Mouse (Mus musculus): ENCODE measurements around the gene Pithd1. TPM values are rescaled to one million over a fixed set of nuclear protein-coding genes. Genes with fewer than 3 reads are reported as not detected.
A peak's percentile ranks its signal among the peaks of the same experiment; 100 is the strongest.

The Pithd1 gene
- polyA plus RNA-seq, 1 experiment from 2014 or later: 51.9 TPM

- Histone ChIP-seq H3K4me2 (no peak overlapping the region), H3K9me3 (replicated peaks; ENCODE audit: control insufficient read depth, low read length) (no peaks in the 10 kb centered on the region), H3K4me3 (ENCODE audit: low read depth, low read length) (no peak overlapping the region), H3K27ac (ENCODE audit: low read depth, low read length) (no peak overlapping the region), H3K36me3 (ENCODE audit: control insufficient read depth, insufficient read depth, low read length) (peaks cover 43% of the 10 kb centered on the region), H3K4me1 (ENCODE audit: control insufficient read depth, insufficient read depth, low read length) (no peaks in the 10 kb centered on the region), H3K9ac (ENCODE audit: low read depth, low read length) (no peak overlapping the region), H3K27me3 (ENCODE audit: control insufficient read depth, insufficient read depth, low read length) (no peaks in the 10 kb centered on the region)
- ATAC-seq (replicated peaks; ENCODE audit: insufficient number of reproducible peaks, low FRiP score, low TSS enrichment): no peak
- WGBS (ENCODE audit: insufficient replicate concordance): 88% methylated on average over 5 of the region's 5 CpGs
Observed at GRCm38 (mm10) chr4:136004107-136004675, 17.1 kb upstream of the Pithd1 start.

- H3K9me3 ChIP-seq (replicated peaks; ENCODE audit: control insufficient read depth, low read length): no peaks in the 10 kb centered on the region; the same call in 1 of the 2 replicates
- H3K4me1 ChIP-seq (ENCODE audit: control insufficient read depth, insufficient read depth, low read length): no peaks in the 10 kb centered on the region
- H3K4me3 ChIP-seq (ENCODE audit: low read depth, low read length): no peak overlapping the region
- 81% methylated on average over 4 of the region's 4 CpGs for WGBS (ENCODE audit: insufficient replicate concordance)
- no peak overlapping the region for H3K4me2 ChIP-seq
- no peak for ATAC-seq (replicated peaks; ENCODE audit: insufficient number of reproducible peaks, low FRiP score, low TSS enrichment)
- H3K9ac ChIP-seq (ENCODE audit: low read depth, low read length): no peak overlapping the region
- no peaks in the 10 kb centered on the region for H3K36me3 ChIP-seq (ENCODE audit: control insufficient read depth, insufficient read depth, low read length)
- no peak overlapping the region for H3K27ac ChIP-seq (ENCODE audit: low read depth, low read length)
- H3K27me3 ChIP-seq (ENCODE audit: control insufficient read depth, insufficient read depth, low read length): no peaks in the 10 kb centered on the region
Observed at GRCm38 (mm10) chr4:135995118-135995517, 8.1 kb upstream of the Pithd1 start.

DNA sequence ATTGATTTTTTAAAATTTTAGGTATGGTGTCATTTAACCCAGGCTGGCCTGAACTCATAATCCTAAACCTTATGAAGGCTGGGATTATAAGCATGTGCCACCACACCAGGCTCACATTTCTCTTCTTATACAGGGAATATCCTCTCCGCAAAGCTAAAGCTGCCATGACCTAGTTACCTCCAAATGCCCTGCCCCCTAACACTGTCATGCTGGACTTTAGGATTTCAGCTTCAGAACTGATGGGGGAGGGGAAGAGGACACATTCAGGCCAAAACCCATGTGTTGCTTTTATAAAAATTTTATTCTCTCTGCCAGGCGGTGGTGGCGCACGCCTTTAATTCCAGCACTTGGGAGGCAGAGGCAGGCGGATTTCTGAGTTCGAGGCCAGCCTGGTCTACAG lies 6.9 kb upstream of the Pithd1 start:
- H3K4me1 ChIP-seq (ENCODE audit: control insufficient read depth, insufficient read depth, low read length): no peaks in the 10 kb centered on the region
- no peak for ATAC-seq (replicated peaks; ENCODE audit: insufficient number of reproducible peaks, low FRiP score, low TSS enrichment)
- no peaks in the 10 kb centered on the region for H3K36me3 ChIP-seq (ENCODE audit: control insufficient read depth, insufficient read depth, low read length)
- no peak overlapping the region for H3K27ac ChIP-seq (ENCODE audit: low read depth, low read length)
- no peak overlapping the region for H3K9ac ChIP-seq (ENCODE audit: low read depth, low read length)
- 90% methylated on average over 6 of the region's 6 CpGs for WGBS (ENCODE audit: insufficient replicate concordance)
- H3K4me3 ChIP-seq (ENCODE audit: low read depth, low read length): no peak overlapping the region
- H3K27me3 ChIP-seq (ENCODE audit: control insufficient read depth, insufficient read depth, low read length): no peaks in the 10 kb centered on the region
- H3K9me3 ChIP-seq (replicated peaks; ENCODE audit: control insufficient read depth, low read length): no peaks in the 10 kb centered on the region; the same call in 1 of the 2 replicates
- no peak overlapping the region for H3K4me2 ChIP-seq

DNA sequence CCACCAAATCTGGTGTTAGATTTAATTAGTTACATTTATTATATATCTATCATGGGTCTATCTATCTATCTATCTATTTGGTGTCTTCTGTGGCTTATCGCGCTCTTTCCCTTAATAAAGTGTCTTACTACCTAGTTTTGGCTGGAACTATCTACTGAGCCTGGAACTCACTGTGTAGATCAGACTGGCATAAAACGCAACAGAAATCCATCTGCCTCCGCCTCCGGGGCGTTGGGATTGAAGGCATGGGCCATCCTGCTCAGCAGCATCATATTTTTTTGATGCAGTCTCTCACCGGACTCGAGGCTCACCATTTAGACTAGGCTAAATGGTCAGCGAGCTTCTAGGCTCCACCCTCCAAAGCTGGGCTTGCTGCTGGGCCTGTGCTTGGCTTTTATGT lies 650 bp upstream of the Pithd1 start:
- Histone ChIP-seq H3K4me1 (ENCODE audit: control insufficient read depth, insufficient read depth, low read length) (peaks cover 12% of the 10 kb centered on the region), H3K36me3 (ENCODE audit: control insufficient read depth, insufficient read depth, low read length) (peaks cover 6% of the 10 kb centered on the region), H3K27me3 (ENCODE audit: control insufficient read depth, insufficient read depth, low read length) (no peaks in the 10 kb centered on the region), H3K4me2 (peak overlapping the region; percentile 93), H3K9me3 (replicated peaks; ENCODE audit: control insufficient read depth, low read length) (no peaks in the 10 kb centered on the region), H3K9ac (ENCODE audit: low read depth, low read length) (peak overlapping the region; percentile 94), H3K4me3 (ENCODE audit: low read depth, low read length) (peak overlapping the region; percentile 85), H3K27ac (ENCODE audit: low read depth, low read length) (peak overlapping the region; percentile 85; the same call in 1 of the 2 replicates)
- WGBS (ENCODE audit: insufficient replicate concordance): 72% methylated on average over 9 of the region's 9 CpGs
- ATAC-seq (replicated peaks; ENCODE audit: insufficient number of reproducible peaks, low FRiP score, low TSS enrichment): no peak

DNA sequence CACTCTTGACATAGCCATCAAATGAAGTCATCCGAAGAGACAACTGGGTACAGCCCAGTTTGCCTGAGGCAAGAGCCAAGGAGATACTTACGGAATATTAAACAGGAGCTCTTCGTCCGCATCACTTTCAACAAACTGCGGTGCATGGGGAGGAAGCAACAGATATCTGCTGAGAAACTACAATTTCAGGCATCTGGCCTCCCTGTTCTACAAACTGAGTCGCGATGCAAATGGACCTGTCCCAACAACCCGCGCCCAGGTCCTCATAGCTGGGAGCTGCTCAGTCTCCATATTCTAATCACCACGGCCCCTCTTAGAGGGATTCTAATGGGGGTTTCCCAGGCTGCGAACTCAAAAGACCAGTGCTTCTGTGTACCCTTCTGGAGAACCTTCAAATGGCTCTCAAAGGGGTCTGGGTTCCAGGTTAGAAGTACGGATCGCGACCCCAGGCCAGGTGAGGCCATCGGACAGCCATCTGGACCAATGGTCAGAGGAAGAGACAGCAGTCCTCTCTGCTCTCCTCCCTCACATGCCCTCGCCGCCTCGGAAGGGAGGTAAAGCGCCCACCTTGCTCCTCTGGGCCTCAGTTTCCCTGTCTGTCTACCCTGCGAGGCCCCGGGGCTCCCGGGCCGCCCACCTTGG lies 642 bp downstream of the Pithd1 start:
- peaks cover 6% of the 10 kb centered on the region for H3K36me3 ChIP-seq (ENCODE audit: control insufficient read depth, insufficient read depth, low read length)
- H3K27ac ChIP-seq (ENCODE audit: low read depth, low read length): peak overlapping the region; percentile 85
- H3K9ac ChIP-seq (ENCODE audit: low read depth, low read length): peak overlapping the region; percentile 94
- no peaks in the 10 kb centered on the region for H3K9me3 ChIP-seq (replicated peaks; ENCODE audit: control insufficient read depth, low read length)
- H3K4me2 ChIP-seq: peak overlapping the region; percentile 93
- no peaks in the 10 kb centered on the region for H3K27me3 ChIP-seq (ENCODE audit: control insufficient read depth, insufficient read depth, low read length)
- 8% methylated on average over 23 of the region's 23 CpGs for WGBS (ENCODE audit: insufficient replicate concordance)
- H3K4me3 ChIP-seq (ENCODE audit: low read depth, low read length): peak overlapping the region; percentile 85
- no peak for ATAC-seq (replicated peaks; ENCODE audit: insufficient number of reproducible peaks, low FRiP score, low TSS enrichment)
- peaks cover 12% of the 10 kb centered on the region for H3K4me1 ChIP-seq (ENCODE audit: control insufficient read depth, insufficient read depth, low read length)

DNA sequence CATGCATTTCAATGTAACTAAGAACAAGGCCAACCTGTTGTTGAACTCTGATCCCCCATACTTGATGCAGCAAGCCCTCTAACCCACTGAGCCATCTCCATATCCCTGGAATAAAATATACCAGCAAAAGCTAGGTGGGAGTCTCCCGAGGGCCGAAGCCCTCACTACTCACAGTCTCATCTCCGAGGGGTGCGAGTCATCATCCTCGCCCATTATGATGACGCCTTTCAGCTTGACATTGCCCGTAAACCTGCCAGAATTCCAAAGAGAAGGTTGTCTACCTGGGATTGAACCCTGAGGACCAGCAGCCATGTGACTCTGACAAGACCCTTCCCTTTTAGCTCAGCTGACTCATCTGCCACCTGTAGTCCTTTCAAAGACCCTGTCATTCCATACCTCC lies 1.3 kb downstream of the Pithd1 start:
- peaks cover 12% of the 10 kb centered on the region for H3K4me1 ChIP-seq (ENCODE audit: control insufficient read depth, insufficient read depth, low read length)
- no peak for ATAC-seq (replicated peaks; ENCODE audit: insufficient number of reproducible peaks, low FRiP score, low TSS enrichment)
- 83% methylated on average over 7 of the region's 7 CpGs for whole genome bisulfite sequencing (ENCODE audit: insufficient replicate concordance)
- H3K27ac ChIP-seq (ENCODE audit: low read depth, low read length): no peak overlapping the region
- H3K9ac ChIP-seq (ENCODE audit: low read depth, low read length): peak overlapping the region; percentile 94; the same call in 1 of the 2 replicates
- peak overlapping the region; percentile 93 for H3K4me2 ChIP-seq
- no peaks in the 10 kb centered on the region for H3K9me3 ChIP-seq (replicated peaks; ENCODE audit: control insufficient read depth, low read length)
- H3K27me3 ChIP-seq (ENCODE audit: control insufficient read depth, insufficient read depth, low read length): no peaks in the 10 kb centered on the region
- H3K4me3 ChIP-seq (ENCODE audit: low read depth, low read length): peak overlapping the region; percentile 85
- peaks cover 6% of the 10 kb centered on the region for H3K36me3 ChIP-seq (ENCODE audit: control insufficient read depth, insufficient read depth, low read length)

DNA sequence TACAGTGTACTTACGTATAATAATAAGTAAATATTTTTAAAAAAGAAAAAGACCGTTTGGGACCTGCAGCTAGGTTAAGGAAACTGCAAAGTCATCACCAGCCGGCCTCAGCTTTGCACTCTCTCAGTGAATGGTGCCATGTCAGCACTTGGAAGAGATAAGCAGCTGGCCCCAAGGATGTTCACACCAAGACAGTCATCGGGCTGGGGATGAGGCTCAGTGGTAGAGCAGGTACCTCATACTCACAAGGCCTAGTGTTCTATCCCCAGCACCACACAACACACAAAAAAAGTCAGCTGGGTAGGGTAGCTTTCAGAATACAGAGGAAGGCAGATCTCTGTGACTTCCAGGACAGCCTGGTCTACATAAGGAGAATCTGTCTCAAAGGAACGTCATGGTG lies 1.9 kb downstream of the Pithd1 start:
- no peaks in the 10 kb centered on the region for H3K9me3 ChIP-seq (replicated peaks; ENCODE audit: control insufficient read depth, low read length)
- ATAC-seq (replicated peaks; ENCODE audit: insufficient number of reproducible peaks, low FRiP score, low TSS enrichment): peak; percentile 67; the same call in 1 of the 2 replicates

GRCm38 (mm10) chr4:135984556-135984955 lies 2.5 kb downstream of the Pithd1 start:
- Histone ChIP-seq H3K4me2 (no peak overlapping the region), H3K9ac (ENCODE audit: low read depth, low read length) (no peak overlapping the region), H3K36me3 (ENCODE audit: control insufficient read depth, insufficient read depth, low read length) (peaks cover 6% of the 10 kb centered on the region), H3K9me3 (replicated peaks; ENCODE audit: control insufficient read depth, low read length) (no peaks in the 10 kb centered on the region), H3K27ac (ENCODE audit: low read depth, low read length) (no peak overlapping the region), H3K4me3 (ENCODE audit: low read depth, low read length) (no peak overlapping the region), H3K4me1 (ENCODE audit: control insufficient read depth, insufficient read depth, low read length) (peaks cover 12% of the 10 kb centered on the region), H3K27me3 (ENCODE audit: control insufficient read depth, insufficient read depth, low read length) (no peaks in the 10 kb centered on the region)
- 66% methylated on average over 5 of the region's 5 CpGs for WGBS (ENCODE audit: insufficient replicate concordance)
- no peak for ATAC-seq (replicated peaks; ENCODE audit: insufficient number of reproducible peaks, low FRiP score, low TSS enrichment)

More for the DNA sequence above, 1.9 kb downstream of the Pithd1 start:
- H3K36me3 ChIP-seq (ENCODE audit: control insufficient read depth, insufficient read depth, low read length): peaks cover 6% of the 10 kb centered on the region
- WGBS (ENCODE audit: insufficient replicate concordance): 81% methylated on average over 5 of the region's 5 CpGs
- no peaks in the 10 kb centered on the region for H3K27me3 ChIP-seq (ENCODE audit: control insufficient read depth, insufficient read depth, low read length)
- no peak overlapping the region for H3K9ac ChIP-seq (ENCODE audit: low read depth, low read length)
- no peak overlapping the region for H3K27ac ChIP-seq (ENCODE audit: low read depth, low read length)
- H3K4me3 ChIP-seq (ENCODE audit: low read depth, low read length): peak overlapping the region; percentile 85; the same call in 1 of the 2 replicates
- peak overlapping the region; percentile 93 for H3K4me2 ChIP-seq
- H3K4me1 ChIP-seq (ENCODE audit: control insufficient read depth, insufficient read depth, low read length): peaks cover 12% of the 10 kb centered on the region

All from heart, embryonic 11.5 days (tissue).